Mouse (Mus musculus) CH12.LX (cell line): ENCODE results near the gene Nup35. TPM values are rescaled to one million over a fixed set of nuclear protein-coding genes. Genes with fewer than 3 reads are reported as not detected.

ENCODE experiments used
- DNase-seq: peaks from one replicate; pipeline ENCODE4 v3.0.0-alpha.2; 2013; ENCODE audit errors: extremely low read depth
- H3K27ac ChIP-seq: 2 replicates; pipeline ENCODE4 v1.5.1; 2012; ENCODE audit warnings: low read depth, mild to moderate bottlenecking, control low read depth, moderate library complexity; ENCODE audit not compliant: insufficient read depth
- H3K27me3 ChIP-seq: replicated peaks from 2 replicates; pipeline ENCODE3; 2012; ENCODE audit warnings: inconsistent platforms
- H3K36me3 ChIP-seq, 2 experiments: replicated peaks in 1 of 2; 2 replicates each; pipeline versions ENCODE3 to v1.6.1; 2012; ENCODE audit warnings: inconsistent platforms in 1 of 2, low read length in 1 of 2, mild to moderate bottlenecking in 1 of 2, mixed read lengths in 1 of 2, moderate library complexity in 1 of 2; ENCODE audit not compliant: control insufficient read depth in 1 of 2, insufficient read depth in 1 of 2
- H3K4me1 ChIP-seq, 2 experiments: 2 replicates each; pipeline ENCODE4 v1.6.1; 2012; ENCODE audit warnings: inconsistent platforms in 1 of 2, moderate library complexity in 1 of 2; ENCODE audit not compliant: insufficient read depth in 2 of 2, control insufficient read depth in 1 of 2
- H3K4me2 ChIP-seq: 2 replicates; pipeline ENCODE4 v1.6.1; 2012; ENCODE audit warnings: low read depth, mild to moderate bottlenecking, control low read depth; ENCODE audit not compliant: poor library complexity, insufficient read depth, severe bottlenecking
- H3K4me3 ChIP-seq, 3 experiments: fragments of 150-350 bp in 1 of 3; sonication (generic) in 1 of 3; replicated peaks in 1 of 3; 2 replicates each; pipeline versions ENCODE3 to v1.5.1; 2011 to 2012; ENCODE audit warnings: low read depth in 2 of 3, low read length in 2 of 3, mild to moderate bottlenecking in 2 of 3, moderate library complexity in 2 of 3, control low read depth in 1 of 3, improper control_type of control experiment in 1 of 3, inconsistent platforms in 1 of 3, mixed read lengths in 1 of 3; ENCODE audit not compliant: poor library complexity in 1 of 3
- H3K79me2 ChIP-seq: replicated peaks from 2 replicates; pipeline ENCODE4 v1.6.1; 2012; ENCODE audit warnings: mild to moderate bottlenecking, moderate library complexity; ENCODE audit not compliant: control insufficient read depth, poor library complexity, insufficient read depth, severe bottlenecking; ENCODE audit errors: extremely low read depth
- H3K9ac ChIP-seq: 2 replicates; pipeline ENCODE4 v1.6.1; 2012; ENCODE audit warnings: low read depth, mild to moderate bottlenecking, control low read depth, moderate library complexity; ENCODE audit not compliant: insufficient read depth
- H3K9me3 ChIP-seq: replicated peaks from 2 replicates; pipeline ENCODE3; 2012; ENCODE audit warnings: low read length, inconsistent platforms, mixed read lengths
- E2F4 ChIP-seq: IDR thresholded peaks from 2 replicates; pipeline ENCODE4 v1.6.1; 2011; ENCODE audit warnings: low read depth, low read length, improper control_type of control experiment; ENCODE audit not compliant: insufficient replicate concordance
- EP300 ChIP-seq: IDR thresholded peaks from 2 replicates; pipeline ENCODE4 v1.6.1; 2011; ENCODE audit warnings: low read length, improper control_type of control experiment
- HCFC1 ChIP-seq: IDR thresholded peaks from 2 replicates; pipeline ENCODE4 v1.6.1; 2012; ENCODE audit warnings: low read depth, mild to moderate bottlenecking, inconsistent platforms, low read length, improper control_type of control experiment
- JUN ChIP-seq: IDR thresholded peaks from 2 replicates; pipeline ENCODE4 v1.6.1; 2011; ENCODE audit warnings: low read depth, mild to moderate bottlenecking, low read length, improper control_type of control experiment, moderate library complexity; ENCODE audit not compliant: insufficient read depth
- JUND ChIP-seq: conservative IDR thresholded peaks from 2 replicates; pipeline ENCODE4 v1.6.1; 2011; ENCODE audit warnings: low read depth, low read length, improper control_type of control experiment
- KAT2A ChIP-seq: IDR thresholded peaks from 2 replicates; pipeline ENCODE4 v1.6.1; 2012; ENCODE audit warnings: low read length, improper control_type of control experiment, inconsistent platforms; ENCODE audit not compliant: insufficient replicate concordance
- MAX ChIP-seq: IDR thresholded peaks from 2 replicates; pipeline ENCODE4 v1.6.1; 2011; ENCODE audit warnings: low read length, improper control_type of control experiment
- NELFE ChIP-seq: IDR thresholded peaks from 2 replicates; pipeline ENCODE4 v1.6.1; 2011; ENCODE audit warnings: low read depth, low read length, improper control_type of control experiment
- NRF1 ChIP-seq: IDR thresholded peaks from 2 replicates; pipeline ENCODE4 v1.6.1; 2014; ENCODE audit warnings: low read depth, mild to moderate bottlenecking, inconsistent platforms, low read length, improper control_type of control experiment, moderate library complexity
- POLR2A ChIP-seq: IDR thresholded peaks from 2 replicates; pipeline ENCODE4 v1.6.1; 2011; ENCODE audit warnings: low read depth, mild to moderate bottlenecking, improper control_type of control experiment, low read length
- SIN3A ChIP-seq: IDR thresholded peaks from 2 replicates; pipeline ENCODE4 v1.6.1; 2012; ENCODE audit warnings: low read length, improper control_type of control experiment, inconsistent platforms
- SMC3 ChIP-seq: IDR thresholded peaks from 2 replicates; pipeline ENCODE4 v1.6.1; 2011; ENCODE audit warnings: low read depth, low read length, improper control_type of control experiment
- TCF12 ChIP-seq: IDR thresholded peaks from 2 replicates; pipeline ENCODE4 v1.6.1; 2014; ENCODE audit warnings: low read depth, mild to moderate bottlenecking, inconsistent platforms, low read length, improper control_type of control experiment
- UBTF ChIP-seq: IDR thresholded peaks from 2 replicates; pipeline ENCODE4 v1.6.1; 2012; ENCODE audit warnings: low read depth, mild to moderate bottlenecking, inconsistent platforms, low read length, improper control_type of control experiment, moderate library complexity
- USF1 ChIP-seq: IDR thresholded peaks from 2 replicates; pipeline ENCODE4 v1.6.1; 2014; ENCODE audit warnings: low read depth, mild to moderate bottlenecking, inconsistent platforms, low read length, improper control_type of control experiment
- ZKSCAN1 ChIP-seq: IDR thresholded peaks from 2 replicates; pipeline ENCODE4 v1.6.1; 2012; ENCODE audit warnings: low read depth, inconsistent platforms, low read length, improper control_type of control experiment, borderline replicate concordance
- ZNF384 ChIP-seq: IDR thresholded peaks from 2 replicates; pipeline ENCODE4 v1.6.1; 2012; ENCODE audit warnings: low read depth, low read length, improper control_type of control experiment, inconsistent platforms
- dilution Hi-C: fragments of 300-500 bp; cut with MboI; formaldehyde crosslinking; loops from 2 replicates; pipeline ENCODE4 v1.14.3; 2020; ENCODE audit warnings: low sequenced_read_pairs; ENCODE audit not compliant: extremely low pct_unique_long_range_greater_than_20kb, extremely low pct_ligation_motif_present
- in situ Hi-C: fragments of 300-500 bp; cut with MboI; formaldehyde crosslinking; loops from 3 replicates; pipeline ENCODE4 v1.14.3; 2019; ENCODE audit warnings: low sequenced_read_pairs, low pct_ligation_motif_present, low pct_unique_long_range_greater_than_20kb, mixed read lengths
- polyA plus RNA-seq: library from polyadenylated mRNA; unstranded; fragments of >175 nt; gene quantifications from 2 replicates; pipeline ENCODE4 v1.2.1, GENCODE M21; 2012; ENCODE audit warnings: low read depth; ENCODE audit not compliant: insufficient read length
- total RNA-seq, 2 experiments: library from RNA; depleted of rRNA; stranded (reverse); fragments of 300-350 nt in 1 of 2; fragments of >200 nt in 1 of 2; gene quantifications; 2 replicates each; pipeline ENCODE4 v1.2.3; 2012 to 2014

Nup35 gene
- total and polyA plus RNA-seq, 3 experiments, result 37.9 to 161 (median 53.2) TPM

DNA sequence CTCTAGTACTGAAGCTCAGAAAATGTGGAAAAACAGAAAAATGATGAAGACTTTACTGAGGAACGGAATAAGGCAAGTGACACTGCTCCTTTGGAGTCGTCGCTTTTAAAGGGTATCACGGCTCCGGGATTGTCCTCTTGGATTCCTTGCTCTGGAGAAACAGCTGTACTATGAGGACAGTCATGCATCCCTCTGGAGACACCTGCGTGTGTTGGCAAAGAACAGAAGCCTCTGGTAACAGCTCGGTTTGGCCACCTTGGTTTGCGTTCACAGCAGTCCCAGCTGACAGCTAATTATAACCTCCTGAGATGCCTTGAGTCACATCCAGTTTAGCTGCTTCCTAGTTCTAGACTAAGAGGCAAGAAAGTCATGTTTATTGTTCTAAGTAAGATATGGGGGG lies 61.8 kb downstream of the Nup35 start:
- Histone ChIP-seq H3K79me2 (no peaks in the 10 kb centered on the region), H3K9me3 (no peaks in the 10 kb centered on the region), H3K4me1 (peaks cover 0 to 3% of the 10 kb centered on the region in 2 experiments; a peak in 1 of 4 replicates), H3K36me3 (no peaks in the 10 kb centered on the region), H3K4me2 (no peak overlapping the region), H3K9ac (no peak overlapping the region), H3K27me3 (no peaks in the 10 kb centered on the region), H3K4me3 (no peak overlapping the region), H3K27ac (no peak overlapping the region)
- DNase-seq, result no peak
- no peak for TF ChIP-seq JUN
- TF ChIP-seq EP300, result no peak
- TF ChIP-seq SMC3, result no peak
- no peak for TF ChIP-seq NELFE
- no peak for TF ChIP-seq USF1
- no peak for TF ChIP-seq TCF12
- no peak for TF ChIP-seq E2F4
- TF ChIP-seq MAX, result no peak
- TF ChIP-seq NRF1, result no peak
- TF ChIP-seq KAT2A, result no peak
- no peak for TF ChIP-seq SIN3A
- TF ChIP-seq UBTF, result no peak
- TF ChIP-seq JUND, result no peak
- TF ChIP-seq POLR2A, result no peak
- no peak for TF ChIP-seq ZKSCAN1
- in situ Hi-C loops, result no loop called here
- dilution Hi-C loops, result no loop called here

DNA sequence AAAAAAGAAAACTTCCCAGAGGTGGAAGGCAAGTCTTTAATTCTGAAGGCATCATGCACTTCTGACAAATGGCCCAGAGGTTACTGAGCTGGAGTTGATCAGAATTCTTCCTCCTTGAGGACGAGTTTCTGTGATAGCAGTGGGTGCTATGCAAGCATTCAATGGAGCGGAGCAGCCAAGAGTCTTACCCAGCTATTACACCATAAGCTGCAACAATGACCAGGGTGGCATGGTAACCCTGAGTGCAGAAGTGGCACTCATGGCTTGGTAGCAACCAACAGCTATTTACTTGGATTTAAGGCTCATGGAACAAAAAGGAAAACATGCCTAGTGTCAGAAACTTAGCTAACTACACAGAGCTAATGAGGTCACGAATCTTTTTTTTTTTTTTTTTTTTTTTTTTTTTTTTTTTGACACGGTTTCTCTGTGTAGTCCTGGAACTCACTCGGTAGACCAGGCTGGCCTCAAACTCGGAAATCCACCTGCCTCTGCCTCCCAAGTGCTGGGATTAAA lies 66.7 kb downstream of the Nup35 start:
- dilution Hi-C loops (no loop called here), in situ Hi-C loops (no loop called here)
- H3K36me3 ChIP-seq, result no peaks in the 10 kb centered on the region
- H3K9me3 ChIP-seq, result no peaks in the 10 kb centered on the region
- TF ChIP-seq ZNF384 (peak; percentile 52; the same call in 1 of the 2 replicates), HCFC1 (no peak)
- no peaks in the 10 kb centered on the region for H3K79me2 ChIP-seq
- no peak overlapping the region for H3K27ac ChIP-seq
- no peak for DNase-seq
- no peaks in the 10 kb centered on the region for H3K27me3 ChIP-seq
- H3K4me2 ChIP-seq, result no peak overlapping the region
- peaks cover 0 to 5% of the 10 kb centered on the region in 2 experiments; a peak in 1 of 4 replicates for H3K4me1 ChIP-seq
- H3K9ac ChIP-seq, result no peak overlapping the region
- H3K4me3 ChIP-seq, result no peak overlapping the region
